Mouse (Mus musculus) forebrain, embryonic 12.5 days (tissue): Measurements from ENCODE around the gene Kif1c. TPM values are rescaled to one million over a fixed set of nuclear protein-coding genes. Genes with fewer than 3 reads are reported as not detected.

ENCODE experiments used
- ATAC-seq: fragments of 200-750 bp; cut with Nextera tagmentation; 2 replicates; pipeline ENCODE4 v1.8.0; 2017; ENCODE audit warnings: moderate TSS enrichment; ENCODE audit not compliant: low FRiP score
- H3K27ac ChIP-seq: fragments of 300-500 bp; sonication (generic); 2 replicates; pipeline ENCODE4 v1.5.1; 2016; ENCODE audit warnings: mild to moderate bottlenecking
- H3K27me3 ChIP-seq: fragments of 300-500 bp; sonication (generic); 2 replicates; pipeline ENCODE4 v1.6.1; 2016; ENCODE audit warnings: mild to moderate bottlenecking
- H3K36me3 ChIP-seq: fragments of 300-500 bp; sonication (generic); replicated peaks from 2 replicates; pipeline ENCODE4 v1.6.1; 2016; ENCODE audit warnings: mild to moderate bottlenecking
- H3K4me1 ChIP-seq: fragments of 300-500 bp; sonication (generic); 2 replicates; pipeline ENCODE4 v1.6.1; 2016
- H3K4me2 ChIP-seq: fragments of 300-500 bp; sonication (generic); 2 replicates; pipeline ENCODE4 v1.6.1; 2016; ENCODE audit warnings: mild to moderate bottlenecking, moderate library complexity
- H3K4me3 ChIP-seq: fragments of 300-500 bp; sonication (generic); replicated peaks from 2 replicates; pipeline ENCODE4 v1.5.1; 2016; ENCODE audit warnings: mild to moderate bottlenecking
- H3K9ac ChIP-seq: fragments of 300-500 bp; sonication (generic); 2 replicates; pipeline ENCODE4 v1.6.1; 2016; ENCODE audit warnings: mild to moderate bottlenecking
- H3K9me3 ChIP-seq: fragments of 300-500 bp; sonication (generic); 2 replicates; pipeline ENCODE4 v1.6.1; 2016
- WGBS: fragments of 180-500 bp; shearing (Covaris S2); methylation state at CpG from one replicate; pipeline ENCODE4 v1.1.7; 2016; 5-methylcytosine and 5-hydroxymethylcytosine counted together
- polyA plus RNA-seq: library from polyadenylated mRNA; unstranded; fragments of >200 nt; fragmentation: Nextera tagmentation; extraction: Ambion mirVana; gene quantifications from 2 replicates; pipeline ENCODE4 v1.2.1, GENCODE M21; 2016

Gene Kif1c
- polyA plus RNA-seq, 1 experiment from 2014 or later: 3.2 TPM

DNA sequence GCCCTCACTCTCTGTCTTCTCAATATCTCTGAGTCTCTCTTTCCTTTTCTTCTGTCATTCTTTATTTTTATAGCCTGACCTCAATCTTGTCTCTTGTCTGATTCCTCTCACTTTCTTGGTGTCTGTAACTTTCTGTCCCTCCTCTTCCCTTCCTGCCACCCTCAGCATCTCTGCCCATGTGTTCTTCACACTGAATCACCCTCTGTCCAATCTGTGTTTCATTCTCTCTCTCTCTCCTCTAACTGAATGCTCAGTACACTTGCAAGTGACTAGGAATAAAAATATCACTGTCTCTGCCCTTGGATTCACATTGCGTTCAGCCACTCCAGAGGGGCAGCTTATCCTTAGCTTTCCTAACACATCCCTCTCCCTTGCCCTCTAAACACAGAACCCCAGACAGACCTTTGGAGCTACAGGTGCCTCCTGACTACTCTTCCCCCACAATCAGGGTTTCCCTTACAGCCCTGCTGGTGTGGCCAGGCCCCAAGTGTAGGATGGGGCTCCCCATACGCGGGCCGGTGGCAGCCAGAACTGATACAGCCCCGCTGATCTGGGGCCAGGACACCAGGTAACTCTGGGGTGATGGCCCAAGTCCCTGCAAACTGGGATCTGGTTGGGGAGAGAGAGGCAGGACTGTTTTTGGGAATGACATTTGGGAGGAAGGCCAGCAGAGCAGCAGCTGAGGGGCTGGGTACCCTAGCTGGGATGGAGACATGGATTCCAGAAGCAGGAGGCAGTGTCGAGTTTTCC lies 1.8 kb downstream of the Kif1c start:
- H3K27me3 ChIP-seq: no peaks in the 10 kb centered on the region
- ATAC-seq: no peak
- no peak overlapping the region for H3K27ac ChIP-seq
- H3K4me3 ChIP-seq: no peak overlapping the region
- peaks cover 28% of the 10 kb centered on the region for H3K4me1 ChIP-seq
- H3K36me3 ChIP-seq: peaks cover 39% of the 10 kb centered on the region
- H3K9me3 ChIP-seq: no peaks in the 10 kb centered on the region
- H3K4me2 ChIP-seq: peak overlapping the region; percentile 79; the same call in 1 of the 2 replicates
- 85% methylated on average over 6 of the region's 6 CpGs for WGBS
- H3K9ac ChIP-seq: peak overlapping the region; percentile 88

DNA sequence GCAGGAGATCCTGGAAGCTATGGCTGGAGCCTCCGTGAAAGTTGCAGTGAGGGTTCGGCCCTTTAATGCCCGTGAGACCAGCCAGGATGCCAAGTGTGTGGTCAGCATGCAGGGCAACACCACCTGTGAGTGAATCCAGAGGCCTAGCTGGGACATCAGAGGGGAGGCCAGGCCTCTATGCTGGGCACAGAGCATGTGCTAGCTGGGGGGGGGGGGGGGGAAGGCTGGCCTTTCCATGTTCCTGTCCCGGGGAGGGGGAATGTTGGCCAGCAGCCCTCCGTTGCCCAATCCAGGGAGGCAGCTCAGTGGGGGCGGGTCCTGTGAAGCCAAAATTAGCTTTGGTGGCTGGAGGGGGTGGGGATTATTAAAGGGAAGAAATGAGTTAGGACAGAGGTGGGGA lies 2.4 kb downstream of the Kif1c start:
- 78% methylated on average over 6 of the region's 6 CpGs for WGBS
- Histone ChIP-seq H3K27ac (no peak overlapping the region), H3K4me3 (no peak overlapping the region), H3K4me2 (no peak overlapping the region), H3K36me3 (peaks cover 45% of the 10 kb centered on the region), H3K9me3 (no peaks in the 10 kb centered on the region), H3K4me1 (peaks cover 28% of the 10 kb centered on the region), H3K9ac (peak overlapping the region; percentile 39; the same call in 1 of the 2 replicates), H3K27me3 (no peaks in the 10 kb centered on the region)
- no peak for ATAC-seq

DNA sequence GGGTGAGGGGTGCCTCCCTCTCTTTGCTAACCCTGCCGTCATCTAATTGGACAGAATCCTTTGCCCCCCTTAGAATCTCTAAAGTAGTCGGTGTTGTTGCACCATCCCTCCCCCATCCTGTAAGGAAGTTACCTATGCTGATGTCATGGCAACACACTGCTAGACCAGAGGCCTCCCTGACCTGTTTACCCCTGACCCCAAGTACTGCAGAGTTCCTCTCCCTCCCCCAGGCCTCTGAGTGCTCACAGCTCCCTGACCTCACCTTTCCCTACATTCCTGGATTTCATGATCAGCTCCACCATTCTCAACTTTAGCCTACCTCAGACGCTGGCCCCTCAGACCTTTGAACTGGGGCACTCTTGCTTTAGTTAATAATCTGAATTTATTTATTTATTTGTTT lies 5.8 kb downstream of the Kif1c start:
- Histone ChIP-seq H3K9me3 (no peaks in the 10 kb centered on the region), H3K4me1 (peaks cover 18% of the 10 kb centered on the region), H3K27me3 (no peaks in the 10 kb centered on the region), H3K36me3 (peaks cover 71% of the 10 kb centered on the region), H3K9ac (no peak overlapping the region), H3K4me2 (no peak overlapping the region), H3K4me3 (no peak overlapping the region), H3K27ac (no peak overlapping the region)
- ATAC-seq: no peak
- WGBS: 87% methylated on average over 3 of the region's 3 CpGs

DNA sequence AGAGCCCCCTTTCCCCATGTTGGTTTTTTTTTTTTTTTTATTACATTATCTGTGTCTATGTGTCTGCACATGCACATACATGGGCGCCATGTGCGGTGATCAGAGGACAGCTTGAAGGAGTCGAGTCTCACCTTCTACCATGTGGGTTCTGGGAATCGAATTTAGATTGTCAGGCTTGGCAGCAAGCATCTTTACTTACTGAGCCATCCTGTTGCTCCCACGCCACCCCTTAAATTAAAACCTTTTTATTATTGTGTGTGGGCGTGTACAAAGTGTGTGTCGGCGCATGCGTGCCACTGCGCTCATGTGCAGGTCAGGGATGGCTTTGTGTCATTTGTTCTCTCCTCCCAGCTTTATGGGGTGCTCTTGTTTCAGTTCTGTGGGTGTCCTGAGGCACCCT lies 10.7 kb downstream of the Kif1c start:
- Histone ChIP-seq H3K4me1 (no peaks in the 10 kb centered on the region), H3K4me3 (no peak overlapping the region), H3K9ac (no peak overlapping the region), H3K27ac (no peak overlapping the region), H3K4me2 (no peak overlapping the region), H3K27me3 (no peaks in the 10 kb centered on the region), H3K9me3 (no peaks in the 10 kb centered on the region), H3K36me3 (peaks cover 58% of the 10 kb centered on the region)
- no peak for ATAC-seq
- WGBS: 93% methylated on average over 10 of the region's 10 CpGs

DNA sequence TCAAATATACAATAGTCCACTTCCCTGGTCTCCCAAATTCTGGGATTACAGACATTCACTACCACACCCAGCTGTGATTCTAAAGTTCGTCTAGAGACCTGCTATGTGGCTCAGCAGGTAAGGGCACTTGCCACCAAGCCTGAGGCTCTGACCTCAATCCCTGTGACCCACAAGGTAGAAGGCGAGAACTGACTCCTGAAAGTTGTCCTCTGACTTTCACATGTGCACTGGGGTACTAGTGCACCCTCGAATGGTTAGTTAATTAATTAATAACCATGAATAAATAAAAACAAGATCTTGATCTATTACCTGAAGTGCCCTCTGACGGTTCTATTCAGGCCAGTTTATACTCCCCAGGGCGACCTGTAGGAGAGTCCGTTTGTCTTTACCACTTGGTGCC lies 12.9 kb downstream of the Kif1c start:
- Histone ChIP-seq H3K9ac (no peak overlapping the region), H3K9me3 (no peaks in the 10 kb centered on the region), H3K36me3 (peaks cover 57% of the 10 kb centered on the region), H3K4me1 (no peaks in the 10 kb centered on the region), H3K27me3 (no peaks in the 10 kb centered on the region), H3K27ac (no peak overlapping the region), H3K4me2 (no peak overlapping the region), H3K4me3 (no peak overlapping the region)
- WGBS: 88% methylated on average over 6 of the region's 6 CpGs
- ATAC-seq: no peak

DNA sequence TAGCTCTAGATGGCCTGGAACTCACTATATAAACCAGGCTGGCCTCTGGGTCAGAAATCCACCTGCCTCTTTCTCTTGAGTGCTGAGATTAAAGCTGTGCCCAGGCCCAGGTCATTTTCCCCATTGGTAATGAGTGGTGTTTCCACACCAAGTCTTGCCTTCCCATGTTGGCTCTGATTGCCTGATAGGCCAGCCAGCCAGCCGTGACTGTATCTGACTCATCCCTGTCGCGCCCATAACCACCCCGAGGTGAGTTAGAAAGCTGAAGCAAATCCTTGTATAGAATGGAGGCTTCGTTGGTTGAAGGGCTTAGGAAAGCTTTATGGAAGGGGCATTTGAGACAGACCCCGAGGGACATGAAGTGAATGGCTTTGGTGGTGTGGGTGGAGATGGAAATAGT lies 15.5 kb downstream of the Kif1c start:
- H3K4me3 ChIP-seq: no peak overlapping the region
- H3K9me3 ChIP-seq: no peaks in the 10 kb centered on the region
- 91% methylated on average over 6 of the region's 6 CpGs for WGBS
- H3K4me1 ChIP-seq: no peaks in the 10 kb centered on the region
- no peaks in the 10 kb centered on the region for H3K27me3 ChIP-seq
- no peak overlapping the region for H3K4me2 ChIP-seq
- peaks cover 62% of the 10 kb centered on the region for H3K36me3 ChIP-seq
- no peak for ATAC-seq
- 0 out of 2 replicates have a peak overlapping the region, but pooled peaks have one; percentile 17 for H3K9ac ChIP-seq
- H3K27ac ChIP-seq: no peak overlapping the region

DNA sequence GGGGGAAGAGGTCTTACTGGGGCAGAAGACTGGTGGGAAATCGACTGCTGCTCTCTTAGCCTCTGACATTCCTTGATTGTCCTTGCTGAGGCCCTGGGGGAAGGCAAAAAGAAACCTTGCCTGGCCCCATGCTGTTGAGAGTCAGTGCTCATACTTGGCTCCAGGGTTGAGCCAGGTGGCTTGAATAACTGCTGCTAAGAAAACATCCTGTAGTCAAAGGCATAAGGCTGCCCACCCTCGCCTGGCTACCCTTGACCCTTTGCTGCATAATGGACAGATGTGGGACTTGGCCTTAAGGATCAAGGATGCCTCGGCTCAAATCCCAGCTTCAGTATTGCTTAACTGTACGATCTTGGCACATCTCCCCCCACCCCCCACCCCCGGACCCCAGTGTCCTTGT lies 18.1 kb downstream of the Kif1c start:
- Histone ChIP-seq H3K4me3 (no peak overlapping the region), H3K9me3 (no peaks in the 10 kb centered on the region), H3K36me3 (peaks cover 67% of the 10 kb centered on the region), H3K4me2 (no peak overlapping the region), H3K4me1 (no peaks in the 10 kb centered on the region), H3K27me3 (no peaks in the 10 kb centered on the region), H3K9ac (no peak overlapping the region), H3K27ac (no peak overlapping the region)
- no peak for ATAC-seq
- WGBS: 77% methylated on average over 5 of the region's 5 CpGs

DNA sequence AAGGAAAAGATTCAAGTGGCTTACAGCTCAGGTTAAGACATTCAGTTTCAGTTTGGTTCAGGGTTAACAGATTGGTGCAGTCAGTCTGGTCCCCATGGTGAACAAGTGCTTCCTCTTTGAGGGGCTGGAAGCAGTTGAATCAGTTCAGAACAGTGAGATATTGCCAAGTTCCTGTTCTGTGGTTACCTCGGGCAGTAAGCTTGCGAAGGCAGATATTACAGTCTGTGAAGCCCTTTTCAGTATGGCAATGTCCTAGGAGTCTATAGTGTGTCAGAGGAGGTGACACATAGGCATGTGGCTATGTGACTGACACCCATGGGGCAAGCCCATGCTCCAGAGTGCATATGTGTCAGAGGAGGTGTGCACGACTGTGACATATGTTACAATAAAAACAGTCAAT lies 20.2 kb downstream of the Kif1c start:
- no peak overlapping the region for H3K27ac ChIP-seq
- H3K4me3 ChIP-seq: no peak overlapping the region
- H3K4me2 ChIP-seq: no peak overlapping the region
- no peaks in the 10 kb centered on the region for H3K27me3 ChIP-seq
- no peaks in the 10 kb centered on the region for H3K9me3 ChIP-seq
- H3K36me3 ChIP-seq: peaks cover 88% of the 10 kb centered on the region
- WGBS: 92% methylated on average over 3 of the region's 3 CpGs
- no peaks in the 10 kb centered on the region for H3K4me1 ChIP-seq
- ATAC-seq: no peak
- no peak overlapping the region for H3K9ac ChIP-seq

DNA sequence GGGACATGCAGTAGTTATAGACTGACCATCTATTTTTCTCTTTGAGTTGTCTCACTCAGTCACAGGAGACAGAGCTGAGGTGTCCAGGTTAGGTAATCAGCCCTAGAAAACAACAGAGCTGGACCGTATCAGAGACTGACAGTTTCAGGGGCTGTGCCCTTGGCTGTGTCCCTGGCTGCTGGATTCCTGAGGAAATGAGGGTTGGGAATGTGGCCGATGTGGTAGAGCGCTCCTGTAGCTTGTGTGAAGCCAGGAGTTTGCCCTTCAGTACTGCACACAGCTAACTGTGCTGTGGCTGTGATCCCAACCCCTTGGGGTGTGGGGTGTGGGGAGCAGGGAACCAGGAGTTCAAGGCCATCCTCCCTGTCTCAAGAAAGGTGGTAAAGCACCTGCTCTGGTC lies 20.7 kb downstream of the Kif1c start:
- Histone ChIP-seq H3K9ac (no peak overlapping the region), H3K27me3 (no peaks in the 10 kb centered on the region), H3K4me2 (no peak overlapping the region), H3K4me3 (no peak overlapping the region), H3K9me3 (no peaks in the 10 kb centered on the region), H3K36me3 (peaks cover 90% of the 10 kb centered on the region), H3K27ac (no peak overlapping the region), H3K4me1 (no peaks in the 10 kb centered on the region)
- ATAC-seq: no peak
- WGBS: 92% methylated on average over 3 of the region's 3 CpGs

DNA sequence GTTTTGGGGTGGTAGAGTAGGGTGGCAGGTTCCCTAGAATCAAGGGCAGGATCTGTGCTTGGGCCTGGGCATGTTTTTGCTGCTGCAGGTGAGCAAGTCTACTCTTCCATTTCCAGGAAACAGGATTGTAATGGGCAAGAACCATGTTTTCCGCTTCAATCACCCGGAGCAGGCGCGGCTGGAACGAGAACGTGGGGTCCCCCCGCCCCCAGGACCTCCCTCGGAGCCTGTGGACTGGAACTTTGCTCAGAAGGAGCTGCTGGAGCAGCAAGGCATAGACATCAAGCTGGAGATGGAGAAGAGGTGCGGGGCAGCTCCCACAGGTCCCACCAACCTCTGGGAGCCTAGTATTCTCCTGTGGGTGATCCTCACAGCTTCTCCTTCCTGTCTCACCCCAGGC lies 24.4 kb downstream of the Kif1c start:
- Histone ChIP-seq H3K4me2 (no peak overlapping the region), H3K27me3 (no peaks in the 10 kb centered on the region), H3K4me1 (no peaks in the 10 kb centered on the region), H3K36me3 (peaks cover 81% of the 10 kb centered on the region), H3K27ac (no peak overlapping the region), H3K4me3 (no peak overlapping the region), H3K9ac (no peak overlapping the region), H3K9me3 (no peaks in the 10 kb centered on the region)
- 96% methylated on average over 9 of the region's 9 CpGs for whole genome bisulfite sequencing
- ATAC-seq: no peak

DNA sequence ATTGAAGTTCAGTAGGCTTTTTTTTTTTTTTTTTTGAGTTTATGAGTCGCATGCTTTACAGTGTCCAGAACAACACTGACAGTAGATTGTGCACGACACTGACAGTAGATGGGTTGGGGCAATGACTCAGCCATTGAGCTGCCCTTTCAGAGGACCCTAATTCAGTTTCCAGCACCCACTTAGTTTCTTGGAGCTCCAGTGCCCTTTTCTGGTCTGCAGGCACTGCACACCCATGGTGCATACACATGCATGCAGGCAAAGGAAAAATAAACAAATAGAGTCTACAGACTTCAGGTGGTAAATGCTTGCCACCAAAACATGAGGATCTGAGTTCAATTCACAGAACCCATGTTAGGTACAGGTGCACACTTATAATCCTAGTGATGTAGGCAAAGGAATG lies 26.2 kb downstream of the Kif1c start:
- Histone ChIP-seq H3K9me3 (no peaks in the 10 kb centered on the region), H3K27ac (no peak overlapping the region), H3K4me3 (no peak overlapping the region), H3K9ac (no peak overlapping the region), H3K27me3 (no peaks in the 10 kb centered on the region), H3K4me1 (no peaks in the 10 kb centered on the region), H3K4me2 (no peak overlapping the region), H3K36me3 (peaks cover 63% of the 10 kb centered on the region)
- 94% methylated on average over 2 of the region's 2 CpGs for WGBS
- ATAC-seq: no peak

DNA sequence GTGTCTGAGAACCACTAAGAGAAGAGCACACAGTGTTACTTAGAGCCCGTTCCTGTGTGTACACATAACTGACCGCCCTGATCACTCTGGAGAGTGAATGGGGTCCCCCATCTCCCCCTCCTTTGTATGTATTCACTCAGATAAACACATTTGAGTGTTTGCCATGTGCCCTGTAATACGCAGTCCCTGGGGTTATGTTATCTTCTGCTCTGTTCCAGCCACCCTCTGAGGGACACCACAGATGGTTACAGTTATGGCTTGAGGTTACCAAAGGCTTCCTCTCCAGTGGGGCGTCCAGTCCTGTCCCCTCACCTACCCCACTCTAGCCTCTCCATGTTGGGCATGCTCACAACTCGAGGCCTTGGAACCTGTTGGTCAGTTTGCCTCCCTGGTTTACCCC lies 27.0 kb downstream of the Kif1c start:
- H3K4me1 ChIP-seq: no peaks in the 10 kb centered on the region
- no peak overlapping the region for H3K9ac ChIP-seq
- H3K4me3 ChIP-seq: no peak overlapping the region
- WGBS: 89% methylated on average over 5 of the region's 5 CpGs
- no peaks in the 10 kb centered on the region for H3K27me3 ChIP-seq
- no peak for ATAC-seq
- H3K36me3 ChIP-seq: peaks cover 57% of the 10 kb centered on the region
- no peak overlapping the region for H3K4me2 ChIP-seq
- no peak overlapping the region for H3K27ac ChIP-seq
- H3K9me3 ChIP-seq: no peaks in the 10 kb centered on the region

DNA sequence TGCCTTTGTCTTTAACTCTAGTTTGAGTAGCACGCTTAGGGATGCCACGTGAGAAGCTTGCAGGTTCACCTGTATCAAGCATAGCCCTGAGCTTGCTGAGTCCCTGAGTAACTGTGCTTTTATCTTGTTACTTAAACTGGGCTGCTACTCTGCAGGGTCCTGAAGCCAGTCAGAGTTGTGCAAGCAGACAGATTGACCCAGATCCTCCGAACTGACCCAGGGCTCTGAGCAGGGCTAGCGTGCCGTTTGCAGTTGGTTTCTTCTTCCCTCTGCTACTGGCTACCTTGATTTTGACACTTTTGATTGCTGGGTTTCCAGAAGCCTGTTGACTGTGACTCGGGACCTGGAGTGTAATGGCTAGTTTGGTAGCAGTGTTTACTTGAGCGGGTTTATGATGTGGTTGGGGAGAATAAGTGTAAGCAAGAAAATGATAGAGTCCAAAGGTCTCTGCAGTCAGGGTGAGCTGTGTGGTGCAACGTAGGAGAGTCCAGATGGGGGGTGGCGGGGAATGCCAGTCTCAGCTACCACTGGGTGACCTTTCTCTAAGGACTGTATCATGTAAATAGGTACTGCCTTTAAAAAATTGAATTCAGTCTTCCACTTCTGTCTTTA lies 30.2 kb downstream of the Kif1c start:
- ATAC-seq: no peak
- WGBS: 84% methylated on average over 9 of the region's 9 CpGs
- Histone ChIP-seq H3K4me1 (no peaks in the 10 kb centered on the region), H3K27me3 (no peaks in the 10 kb centered on the region), H3K4me3 (no peak overlapping the region), H3K36me3 (peaks cover 32% of the 10 kb centered on the region), H3K27ac (no peak overlapping the region), H3K9ac (no peak overlapping the region), H3K9me3 (no peaks in the 10 kb centered on the region), H3K4me2 (no peak overlapping the region)
